Mouse (Mus musculus) C2C12 (cell line): ENCODE measurements around the gene 1700003H04Rik.

ENCODE experiments used
- CEBPB ChIP-seq: IDR thresholded peaks from one replicate; pipeline ENCODE4 v1.6.1; 2011; ENCODE audit warnings: low read depth, mild to moderate bottlenecking, control low read depth, moderate library complexity
- CTCF ChIP-seq: IDR thresholded peaks from one replicate; pipeline ENCODE4 v1.5.1; 2011; ENCODE audit not compliant: control insufficient read depth, insufficient read depth, insufficient read length
- MYOD1 ChIP-seq: IDR thresholded peaks from one replicate; pipeline ENCODE4 v1.6.1; 2011; ENCODE audit warnings: low read depth; ENCODE audit not compliant: control insufficient read depth, insufficient read length
- MYOG ChIP-seq: IDR thresholded peaks from one replicate; pipeline ENCODE4 v1.6.1; 2011; ENCODE audit not compliant: control insufficient read depth, insufficient read length; ENCODE audit errors: extremely low read depth

DNA sequence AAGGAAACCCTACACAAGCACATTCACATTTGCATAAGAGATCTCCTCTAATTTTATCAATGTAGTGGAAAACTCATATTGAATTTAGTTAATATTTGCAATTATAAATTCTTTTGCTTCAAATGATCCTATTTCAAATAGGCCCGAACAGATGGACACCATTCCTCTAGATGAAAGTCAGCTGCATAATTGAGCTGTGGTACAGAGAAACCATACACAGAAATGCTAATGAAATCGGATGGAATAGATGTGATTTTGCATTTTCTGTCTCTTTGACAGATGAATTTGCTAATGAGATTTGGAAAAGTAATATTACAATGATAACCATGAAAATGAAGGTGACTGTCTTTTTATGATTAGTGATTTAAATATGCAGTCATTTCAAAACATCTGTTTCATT lies 62.1 kb downstream of the 1700003H04Rik start:
- TF ChIP-seq CTCF (no peak), MYOG (no peak), CEBPB (no peak), MYOD1 (no peak)
